Mouse (Mus musculus) embryonic facial prominence, embryonic 10.5 days (tissue): ENCODE measurements around the gene Rbm20. TPM values are rescaled to one million over a fixed set of nuclear protein-coding genes. Genes with fewer than 3 reads are reported as not detected.

Experiments
- DNase-seq: peaks from one replicate; pipeline ENCODE4 v3.0.0-alpha.2; 2017; ENCODE audit warnings: low spot score
- H3K27ac ChIP-seq: fragments of 300-500 bp; sonication (generic); replicated peaks from 2 replicates; pipeline ENCODE4 v1.5.1; 2016; ENCODE audit warnings: mild to moderate bottlenecking
- H3K27me3 ChIP-seq: fragments of 300-500 bp; sonication (generic); replicated peaks from 2 replicates; pipeline ENCODE4 v1.6.1; 2016; ENCODE audit warnings: low read depth, mild to moderate bottlenecking; ENCODE audit not compliant: poor library complexity, severe bottlenecking
- H3K36me3 ChIP-seq: fragments of 300-500 bp; sonication (generic); replicated peaks from 2 replicates; pipeline ENCODE4 v1.6.1; 2016; ENCODE audit warnings: mild to moderate bottlenecking, moderate library complexity
- H3K4me1 ChIP-seq: fragments of 300-500 bp; sonication (generic); 2 replicates; pipeline ENCODE4 v1.6.1; 2016
- H3K4me3 ChIP-seq: fragments of 300-500 bp; sonication (generic); 2 replicates; pipeline ENCODE4 v1.5.1; 2016; ENCODE audit warnings: mild to moderate bottlenecking, moderate library complexity
- H3K9me3 ChIP-seq: fragments of 300-500 bp; sonication (generic); 2 replicates; pipeline ENCODE4 v1.6.1; 2016; ENCODE audit warnings: mild to moderate bottlenecking
- WGBS: fragments of 180-500 bp; shearing (Covaris S2); methylation state at CpG from one replicate; pipeline ENCODE4 v1.1.7; 2016; 5-methylcytosine and 5-hydroxymethylcytosine counted together
- polyA plus RNA-seq: library from polyadenylated mRNA; unstranded; fragments of >200 nt; fragmentation: Nextera tagmentation; extraction: Ambion mirVana; gene quantifications from 2 replicates; pipeline ENCODE4 v1.2.1, GENCODE M21; 2016

Rbm20 gene
- polyA plus RNA-seq, result 0.87 and 1.2 TPM in 2 replicates

DNA sequence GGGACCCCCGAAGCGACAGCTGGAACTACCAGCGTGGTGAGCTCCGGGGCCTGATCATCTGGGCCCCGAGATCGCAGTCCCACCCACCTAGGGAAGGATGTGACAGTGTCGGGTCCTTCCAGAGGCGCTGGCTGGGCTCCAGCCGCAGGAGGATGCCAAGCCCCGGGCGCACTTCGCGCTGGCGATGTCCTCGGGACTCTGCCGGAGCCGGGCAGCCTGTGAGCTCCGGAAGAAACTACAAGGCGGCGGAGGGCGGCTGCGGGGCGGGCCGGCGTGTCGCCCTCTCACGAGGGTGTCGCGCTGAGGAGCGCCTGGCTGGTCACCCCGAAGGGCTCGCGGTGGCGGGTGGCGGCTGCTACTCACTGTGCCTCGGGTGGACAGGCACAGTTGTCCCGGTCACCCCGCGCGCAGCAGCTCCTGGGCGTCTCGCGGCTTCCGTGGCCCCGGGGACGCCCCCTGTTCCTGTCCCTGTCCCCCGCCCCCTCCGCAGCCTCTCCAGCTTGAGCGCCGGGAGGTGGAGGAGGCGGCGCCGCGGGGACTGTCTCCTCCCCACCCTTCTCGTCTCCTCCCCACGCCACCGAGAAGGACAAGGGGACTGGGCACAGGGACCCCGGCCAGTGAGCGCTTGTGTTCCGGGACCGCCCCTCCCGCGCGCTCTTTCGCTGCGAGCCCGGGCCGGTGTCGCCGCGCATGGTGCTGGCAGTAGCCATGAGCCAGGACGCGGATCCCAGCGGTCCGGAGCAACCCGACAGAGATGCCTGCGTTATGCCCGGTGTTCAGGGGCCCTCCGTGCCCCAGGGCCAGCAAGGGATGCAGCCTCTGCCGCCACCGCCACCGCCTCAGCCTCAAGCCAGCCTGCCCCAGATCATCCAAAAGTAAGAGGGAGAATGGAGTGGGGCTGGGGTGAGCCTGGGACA is at the start of gene Rbm20:
Gene Rbm20 (plus strand): TSS at position 589 of the 917 bp plus-strand sequence.
- peak within 1 kb of the TSS; percentile 74 for H3K27ac ChIP-seq
- peaks cover 30% of the 10 kb centered on the region for H3K4me1 ChIP-seq
- no peaks in the 10 kb centered on the region for H3K36me3 ChIP-seq
- H3K27me3 ChIP-seq, result peaks cover 79% of the 10 kb centered on the region
- WGBS, result under 1% methylated on average over 81 of the region's 82 CpGs
- peak; percentile 72 for DNase-seq
- peak within 1 kb of the TSS; percentile 83 for H3K4me3 ChIP-seq
- no peaks in the 10 kb centered on the region for H3K9me3 ChIP-seq

DNA sequence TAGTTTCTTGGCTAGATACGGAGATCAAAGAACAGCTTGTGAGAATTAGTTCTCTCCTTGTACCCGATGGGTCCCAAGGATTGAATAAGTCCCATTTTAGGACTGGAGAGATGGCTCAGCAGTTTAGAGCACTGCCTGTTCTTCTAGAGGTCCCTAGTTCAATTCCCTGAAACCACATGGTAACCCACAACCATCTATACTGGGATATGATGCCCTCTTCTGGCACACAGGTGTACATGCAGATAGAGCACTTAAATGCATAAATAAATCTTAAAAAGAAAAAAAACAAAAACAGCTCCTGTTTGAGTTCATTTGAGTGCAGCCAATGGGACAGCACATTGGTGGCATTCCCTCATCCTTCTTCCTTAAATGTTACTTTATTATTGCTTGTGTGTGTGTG is 39.1 kb upstream of the Rbm20 start:
- Histone ChIP-seq H3K9me3 (no peaks in the 10 kb centered on the region), H3K4me1 (no peaks in the 10 kb centered on the region), H3K27me3 (no peaks in the 10 kb centered on the region), H3K4me3 (no peak overlapping the region), H3K36me3 (peaks cover 95% of the 10 kb centered on the region), H3K27ac (no peak overlapping the region)
- 85% methylated on average over 2 of the region's 2 CpGs for WGBS
- no peak for DNase-seq

DNA sequence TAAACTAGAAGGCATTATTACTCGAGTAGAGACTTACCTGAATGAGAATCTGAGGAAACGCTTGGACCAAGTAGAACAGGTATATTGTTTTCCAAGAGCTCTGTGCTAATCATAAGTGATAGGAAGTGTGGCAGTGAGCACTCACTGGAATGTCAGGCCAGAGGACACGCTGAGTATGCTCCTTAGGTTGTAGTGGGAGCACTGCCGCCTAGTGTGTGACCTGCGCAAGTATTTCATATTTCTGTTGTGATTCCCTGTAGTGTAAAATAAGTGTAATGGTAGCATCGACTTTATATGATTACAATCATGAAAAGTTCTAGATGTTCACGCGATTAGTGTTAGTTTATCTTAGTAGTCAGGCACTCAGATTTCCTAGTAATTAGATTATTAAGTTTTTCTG is 38.4 kb upstream of the Rbm20 start:
- H3K36me3 ChIP-seq, result peaks cover 95% of the 10 kb centered on the region
- no peaks in the 10 kb centered on the region for H3K9me3 ChIP-seq
- no peak overlapping the region for H3K4me3 ChIP-seq
- no peak for DNase-seq
- H3K27me3 ChIP-seq, result no peaks in the 10 kb centered on the region
- 90% methylated on average over 8 of the region's 8 CpGs for WGBS
- H3K4me1 ChIP-seq, result no peaks in the 10 kb centered on the region
- H3K27ac ChIP-seq, result no peak overlapping the region

DNA sequence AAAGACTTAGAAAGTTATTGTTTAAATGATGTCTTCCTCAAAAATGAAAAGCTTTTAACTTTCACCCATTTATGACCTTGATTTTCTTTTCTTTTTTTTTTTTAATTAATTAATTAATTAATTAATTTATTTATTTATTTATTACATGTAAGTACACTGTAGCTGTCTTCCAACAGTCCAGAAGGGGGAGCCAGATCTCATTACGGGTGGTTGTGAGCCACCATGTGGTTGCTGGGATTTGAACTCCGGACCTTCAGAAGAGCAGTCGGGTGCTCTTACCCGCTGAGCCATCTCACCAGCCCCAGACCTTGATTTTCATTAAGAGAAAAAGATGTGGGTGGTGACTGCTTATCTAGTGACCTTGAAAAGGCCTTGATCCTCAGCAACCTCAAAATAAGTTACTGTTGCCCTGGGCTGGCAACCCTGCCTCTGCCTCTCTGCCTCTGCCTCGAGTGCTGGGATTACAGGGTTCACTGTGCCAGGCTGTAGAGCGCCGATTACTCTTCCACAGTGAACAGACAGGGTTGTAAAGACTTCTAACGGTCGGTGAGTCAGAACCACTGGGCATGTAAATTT is 33.0 kb upstream of the Rbm20 start:
- peaks cover 5% of the 10 kb centered on the region for H3K4me1 ChIP-seq
- H3K9me3 ChIP-seq, result no peaks in the 10 kb centered on the region
- DNase-seq, result no peak
- H3K27ac ChIP-seq, result no peak overlapping the region
- no peak overlapping the region for H3K4me3 ChIP-seq
- no peaks in the 10 kb centered on the region for H3K27me3 ChIP-seq
- H3K36me3 ChIP-seq, result peaks cover 83% of the 10 kb centered on the region
- WGBS, result 90% methylated on average over 9 of the region's 9 CpGs

DNA sequence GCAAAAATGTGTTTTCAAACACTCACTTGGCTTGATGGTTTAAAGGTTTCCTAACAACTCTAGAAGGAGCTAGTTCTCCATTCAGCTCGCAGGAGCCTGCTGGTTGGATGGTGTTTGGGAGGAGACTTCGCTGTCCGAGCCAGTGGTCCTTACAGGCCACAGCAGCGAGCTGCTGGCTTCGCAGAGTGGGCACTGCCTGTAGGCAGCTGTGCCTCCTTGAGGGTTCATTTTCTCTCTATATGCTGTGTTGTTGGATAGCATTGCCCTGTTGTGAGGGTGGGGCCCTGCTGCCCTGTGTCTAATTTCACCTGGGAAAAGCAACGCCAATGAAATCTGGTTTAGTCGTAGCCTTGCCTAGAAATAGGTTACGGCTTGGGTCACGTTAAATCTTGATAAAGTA is 29.8 kb upstream of the Rbm20 start:
- peaks cover 60% of the 10 kb centered on the region for H3K36me3 ChIP-seq
- WGBS, result 89% methylated on average over 9 of the region's 9 CpGs

DNA sequence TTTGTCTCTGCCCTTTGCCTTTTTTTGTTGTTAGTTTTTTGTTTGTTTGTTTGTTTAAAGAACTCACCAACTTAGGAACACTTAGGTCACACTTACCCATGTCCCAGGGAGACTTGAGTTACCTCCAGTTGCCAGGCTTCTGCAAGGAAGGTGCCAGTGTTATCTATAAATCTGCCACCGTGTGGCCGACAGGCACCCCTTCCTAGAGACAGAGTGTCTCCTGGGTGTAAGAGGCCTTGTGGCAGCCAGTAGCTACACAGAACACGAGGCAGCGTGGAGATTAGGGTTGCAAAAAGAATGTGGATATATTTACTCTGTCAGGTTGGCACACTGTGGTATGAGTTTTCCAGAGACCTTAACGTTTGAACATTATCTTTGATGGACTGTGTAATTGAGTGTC is 29.1 kb upstream of the Rbm20 start:
- WGBS, result 61% methylated on average over 5 of the region's 5 CpGs
- Histone ChIP-seq H3K27me3 (no peaks in the 10 kb centered on the region), H3K9me3 (no peaks in the 10 kb centered on the region), H3K27ac (no peak overlapping the region), H3K4me1 (peaks cover 18% of the 10 kb centered on the region), H3K4me3 (no peak overlapping the region), H3K36me3 (peaks cover 56% of the 10 kb centered on the region)
- no peak for DNase-seq

More for the DNA sequence above, 29.8 kb upstream of the Rbm20 start:
- Histone ChIP-seq H3K4me3 (no peak overlapping the region), H3K27ac (no peak overlapping the region), H3K27me3 (no peaks in the 10 kb centered on the region), H3K4me1 (peaks cover 11% of the 10 kb centered on the region), H3K9me3 (no peaks in the 10 kb centered on the region)
- DNase-seq, result no peak

DNA sequence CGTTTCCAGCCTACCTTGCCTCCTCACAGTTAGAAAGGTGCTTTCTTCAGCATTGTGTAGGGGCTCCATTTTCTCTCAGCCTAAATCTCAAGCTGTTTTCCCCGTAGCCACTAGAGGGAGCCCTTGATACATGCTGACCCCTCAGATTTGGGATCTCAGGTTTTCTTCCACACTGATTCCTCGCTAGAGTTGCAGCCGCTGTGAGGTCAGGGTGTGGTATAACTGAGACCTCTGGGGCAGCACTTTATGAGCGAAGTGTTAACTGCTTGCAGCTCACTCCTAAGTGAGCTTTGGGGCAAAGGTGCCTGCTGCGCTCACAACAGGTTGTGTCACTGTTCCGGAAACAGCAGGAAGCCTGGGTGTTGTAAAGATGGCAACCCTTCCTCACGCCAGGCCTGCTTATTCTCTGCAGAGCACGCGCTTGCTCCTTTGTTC is 28.3 kb upstream of the Rbm20 start:
- Histone ChIP-seq H3K4me3 (no peak overlapping the region), H3K27ac (no peak overlapping the region), H3K36me3 (peaks cover 49% of the 10 kb centered on the region), H3K9me3 (no peaks in the 10 kb centered on the region), H3K27me3 (no peaks in the 10 kb centered on the region), H3K4me1 (peaks cover 22% of the 10 kb centered on the region)
- WGBS, result 47% methylated on average over 10 of the region's 10 CpGs
- DNase-seq, result peak; percentile 79

DNA sequence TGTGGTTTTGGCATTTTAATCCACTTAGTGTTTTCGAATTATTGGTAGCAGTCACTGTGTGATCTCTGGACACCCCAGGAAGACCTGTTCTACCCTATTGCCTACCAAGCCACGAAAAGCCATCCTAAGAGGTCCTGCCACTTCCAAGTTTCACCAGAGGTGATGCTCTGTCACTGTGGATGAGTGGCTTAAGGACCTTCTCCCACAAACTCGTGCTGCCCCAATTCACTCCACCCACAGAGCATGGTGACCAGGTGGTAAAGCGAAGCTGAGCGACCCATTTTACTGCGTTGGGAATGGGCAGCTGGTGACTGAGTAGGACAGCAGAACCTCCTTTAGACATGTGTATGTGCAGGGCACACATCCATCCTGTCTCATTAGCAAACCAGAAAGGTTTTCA is 27.7 kb upstream of the Rbm20 start:
- 88% methylated on average over 6 of the region's 6 CpGs for WGBS

DNA sequence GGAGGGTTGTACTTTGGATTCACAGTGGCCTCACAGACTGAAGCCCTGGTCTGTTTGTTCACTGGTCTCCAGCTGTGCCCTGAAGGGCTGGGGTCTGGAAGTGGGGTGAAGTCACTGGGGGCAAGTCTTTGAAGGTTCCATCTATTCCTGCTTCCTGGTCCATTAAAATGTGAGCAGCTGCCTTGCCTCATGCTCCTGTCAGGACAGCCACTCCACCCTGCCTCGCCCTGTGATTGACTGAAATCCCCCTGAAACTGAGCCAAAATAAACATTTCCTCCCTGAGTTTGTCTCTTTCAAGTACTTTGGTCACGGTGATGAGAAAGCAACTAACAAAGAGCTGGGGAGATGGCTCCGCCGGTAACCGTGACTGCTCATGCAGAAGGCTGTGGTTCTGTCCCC is 27.3 kb upstream of the Rbm20 start:
- DNase-seq, result no peak
- Histone ChIP-seq H3K27me3 (no peaks in the 10 kb centered on the region), H3K36me3 (peaks cover 41% of the 10 kb centered on the region), H3K9me3 (no peaks in the 10 kb centered on the region), H3K4me1 (peaks cover 27% of the 10 kb centered on the region), H3K27ac (no peak overlapping the region), H3K4me3 (no peak overlapping the region)
- WGBS, result 65% methylated on average over 5 of the region's 5 CpGs

More for the DNA sequence above, 27.7 kb upstream of the Rbm20 start:
- Histone ChIP-seq H3K36me3 (peaks cover 45% of the 10 kb centered on the region), H3K27me3 (no peaks in the 10 kb centered on the region), H3K27ac (no peak overlapping the region), H3K4me3 (no peak overlapping the region), H3K4me1 (peaks cover 27% of the 10 kb centered on the region), H3K9me3 (no peaks in the 10 kb centered on the region)
- no peak for DNase-seq

DNA sequence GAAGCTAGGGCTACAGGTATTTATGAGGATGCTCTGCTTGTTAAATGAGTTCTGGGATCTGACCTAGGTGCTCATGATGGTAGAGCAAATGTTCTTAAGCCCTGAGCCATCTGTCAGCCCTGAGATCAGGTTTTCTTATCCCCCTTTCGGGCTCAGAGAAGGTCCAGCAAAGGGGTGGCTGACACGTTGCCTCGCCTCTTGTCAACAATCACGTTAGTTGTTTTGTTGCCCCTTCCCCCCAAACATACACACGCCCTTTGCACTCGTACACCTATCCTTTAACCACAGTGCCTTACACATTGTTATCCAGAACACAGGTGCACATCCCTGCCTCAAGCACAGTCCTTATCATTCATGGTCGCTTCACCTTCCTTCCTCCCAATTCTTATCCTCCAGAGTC is 26.2 kb upstream of the Rbm20 start:
- H3K4me1 ChIP-seq, result peaks cover 27% of the 10 kb centered on the region
- H3K4me3 ChIP-seq, result no peak overlapping the region
- peaks cover 30% of the 10 kb centered on the region for H3K36me3 ChIP-seq
- no peak for DNase-seq
- WGBS, result 83% methylated on average over 7 of the region's 7 CpGs
- H3K9me3 ChIP-seq, result no peaks in the 10 kb centered on the region
- no peak overlapping the region for H3K27ac ChIP-seq
- H3K27me3 ChIP-seq, result no peaks in the 10 kb centered on the region

DNA sequence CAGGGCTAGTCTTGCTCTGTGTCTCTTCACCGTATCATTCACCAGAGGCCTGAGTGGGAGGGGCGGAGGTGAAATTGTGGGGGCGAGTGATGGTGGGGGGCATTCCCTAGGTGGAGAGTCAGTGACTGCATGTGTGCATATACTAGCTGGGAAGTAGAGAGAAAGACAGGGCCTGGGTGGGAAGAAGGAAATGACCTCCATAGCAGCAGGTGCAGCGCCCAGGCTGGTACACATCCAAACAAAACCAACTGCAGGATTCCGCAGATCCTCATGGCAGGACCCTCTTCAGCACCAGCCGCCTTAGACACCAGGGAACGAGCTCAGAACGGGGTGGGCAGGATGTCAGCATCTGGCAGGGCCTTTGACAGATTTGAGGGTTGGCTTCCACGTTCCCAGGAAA is 24.8 kb upstream of the Rbm20 start:
- H3K4me1 ChIP-seq, result peaks cover 27% of the 10 kb centered on the region
- no peak for DNase-seq
- H3K27ac ChIP-seq, result peak overlapping the region; percentile 19; the same call in 1 of the 2 replicates
- WGBS, result 67% methylated on average over 9 of the region's 9 CpGs
- peaks cover 16% of the 10 kb centered on the region for H3K36me3 ChIP-seq
- H3K9me3 ChIP-seq, result no peaks in the 10 kb centered on the region
- H3K27me3 ChIP-seq, result no peaks in the 10 kb centered on the region
- no peak overlapping the region for H3K4me3 ChIP-seq

DNA sequence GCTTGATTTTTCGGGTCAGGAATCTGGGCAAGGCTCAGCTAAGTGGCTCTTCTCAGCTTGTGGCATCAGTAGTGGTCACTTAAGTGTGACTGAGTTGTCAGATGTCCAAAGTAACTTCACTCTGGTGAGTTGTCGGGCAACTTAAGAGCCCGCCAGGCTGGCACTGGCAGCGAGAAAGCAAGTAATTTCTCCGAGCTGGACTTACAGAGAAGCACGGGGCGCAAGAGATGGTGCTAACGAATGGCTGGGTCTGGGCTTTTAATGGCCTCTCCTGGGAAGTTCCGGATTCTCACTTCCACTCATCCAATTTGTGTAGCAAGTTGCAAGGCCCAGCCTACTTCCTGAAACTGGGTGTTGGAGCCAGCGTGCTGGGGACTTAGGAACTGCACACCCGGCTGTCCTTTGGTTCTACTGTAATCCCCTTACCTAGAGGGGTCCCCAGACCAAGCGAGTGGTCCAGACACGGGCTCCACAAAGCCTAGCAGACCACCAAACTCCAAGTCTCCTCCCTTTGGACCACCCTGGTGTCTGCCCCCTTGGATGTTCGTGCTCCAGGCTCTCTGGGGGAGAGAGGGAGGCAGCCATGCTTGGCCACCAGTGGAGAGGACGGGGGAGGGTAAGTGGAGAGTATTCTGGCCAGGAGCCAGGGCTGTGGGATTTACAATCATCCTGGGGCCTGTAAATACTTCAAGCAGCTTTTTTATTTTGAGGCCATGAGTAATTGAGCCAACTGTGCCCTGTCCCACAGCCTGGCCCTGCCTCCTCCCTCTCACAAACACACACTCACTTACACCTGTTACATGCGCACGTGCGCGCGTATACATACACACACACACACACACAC is 23.3 kb upstream of the Rbm20 start:
- peaks cover 11% of the 10 kb centered on the region for H3K36me3 ChIP-seq
- H3K27ac ChIP-seq, result peak overlapping the region; percentile 25; the same call in 1 of the 2 replicates
- 70% methylated on average over 20 of the region's 20 CpGs for WGBS
- no peaks in the 10 kb centered on the region for H3K9me3 ChIP-seq
- no peak overlapping the region for H3K4me3 ChIP-seq
- no peak for DNase-seq
- H3K27me3 ChIP-seq, result no peaks in the 10 kb centered on the region
- H3K4me1 ChIP-seq, result peaks cover 24% of the 10 kb centered on the region
